Mouse (Mus musculus) kidney, postnatal 0 days (tissue): ENCODE measurements around the gene Gjb5. TPM values are rescaled to one million over a fixed set of nuclear protein-coding genes. Genes with fewer than 3 reads are reported as not detected.

Experiments
- ATAC-seq: fragments of 200-750 bp; cut with Nextera tagmentation; replicated peaks from 2 replicates; pipeline ENCODE4 v1.8.0; 2017; ENCODE audit warnings: low read depth, moderate number of reproducible peaks, moderate TSS enrichment, moderate library complexity; ENCODE audit not compliant: low FRiP score
- DNase-seq: peaks from one replicate; pipeline ENCODE4 v3.0.0-alpha.2; 2016; ENCODE audit warnings: low spot score
- H3K27ac ChIP-seq: fragments of 300-500 bp; sonication (generic); 2 replicates; pipeline ENCODE4 v1.5.1; 2014; ENCODE audit warnings: mild to moderate bottlenecking
- H3K27me3 ChIP-seq: fragments of 300-500 bp; sonication (generic); 2 replicates; pipeline ENCODE4 v1.6.1; 2014; ENCODE audit warnings: low read length, mixed read lengths; ENCODE audit not compliant: insufficient read depth
- H3K36me3 ChIP-seq: fragments of 300-500 bp; sonication (generic); 2 replicates; pipeline ENCODE4 v1.6.1; 2014; ENCODE audit warnings: low read length, mixed read lengths; ENCODE audit not compliant: insufficient read depth
- H3K4me1 ChIP-seq: fragments of 300-500 bp; sonication (generic); replicated peaks from 2 replicates; pipeline ENCODE4 v1.6.1; 2014; ENCODE audit warnings: antibody characterized with exemption, low read length, mixed read lengths; ENCODE audit not compliant: insufficient read depth
- H3K4me2 ChIP-seq: fragments of 300-500 bp; sonication (generic); 2 replicates; pipeline ENCODE4 v1.6.1; 2014; ENCODE audit warnings: mild to moderate bottlenecking, low read length, moderate library complexity, mixed read lengths
- H3K4me3 ChIP-seq: fragments of 300-500 bp; sonication (generic); replicated peaks from 2 replicates; pipeline ENCODE4 v1.5.1; 2014; ENCODE audit warnings: low read depth, low read length
- H3K9ac ChIP-seq: fragments of 300-500 bp; sonication (generic); 2 replicates; pipeline ENCODE4 v1.6.1; 2014; ENCODE audit warnings: low read depth, low read length
- H3K9me3 ChIP-seq: fragments of 300-500 bp; sonication (generic); replicated peaks from 2 replicates; pipeline ENCODE4 v1.6.1; 2016; ENCODE audit warnings: low read length, inconsistent platforms, mixed read lengths
- CTCF ChIP-seq: IDR thresholded peaks from 2 replicates; pipeline ENCODE4 v1.5.1; 2016; ENCODE audit warnings: antibody characterized with exemption, low read depth, mild to moderate bottlenecking, moderate library complexity
- WGBS: fragments of 180-500 bp; shearing (Covaris S2); extraction: QIAGEN DNeasy Blood & Tissue Kit; methylation state at CpG from one replicate; pipeline ENCODE4 v1.1.7; 2014; 5-methylcytosine and 5-hydroxymethylcytosine counted together
- polyA plus RNA-seq: library from polyadenylated mRNA; unstranded; fragments of >200 nt; fragmentation: Nextera tagmentation; extraction: Ambion mirVana; gene quantifications from 2 replicates; pipeline ENCODE4 v1.2.1, GENCODE M21; 2015

The Gjb5 gene
- polyA plus RNA-seq, 1 experiment from 2014 or later, result 1.3 TPM

GRCm38 (mm10) chr4:127353951-127354438 lies 4.0 kb downstream of the Gjb5 start, which contains the start of gene Gjb4:
Gene Gjb4, minus strand, starts transcription at chr4:127354081.
- H3K36me3 ChIP-seq, result no peaks in the 10 kb centered on the region
- ATAC-seq, result 0 out of 2 replicates have a peak, but pooled peaks have one; percentile 15
- 0 out of 2 replicates have a peak within 1 kb of the TSS, but pooled peaks have one; percentile 15 for H3K27ac ChIP-seq
- no peak for TF ChIP-seq CTCF
- no peak within 1 kb of the TSS for H3K4me3 ChIP-seq
- no peaks in the 10 kb centered on the region for H3K27me3 ChIP-seq
- no peaks in the 10 kb centered on the region for H3K4me1 ChIP-seq
- DNase-seq, result no peak
- H3K9me3 ChIP-seq, result no peaks in the 10 kb centered on the region
- H3K9ac ChIP-seq, result peak within 1 kb of the TSS; percentile 5; the same call in 1 of the 2 replicates
- H3K4me2 ChIP-seq, result no peak within 1 kb of the TSS
- WGBS, result 39% methylated on average over 8 of the region's 8 CpGs

DNA sequence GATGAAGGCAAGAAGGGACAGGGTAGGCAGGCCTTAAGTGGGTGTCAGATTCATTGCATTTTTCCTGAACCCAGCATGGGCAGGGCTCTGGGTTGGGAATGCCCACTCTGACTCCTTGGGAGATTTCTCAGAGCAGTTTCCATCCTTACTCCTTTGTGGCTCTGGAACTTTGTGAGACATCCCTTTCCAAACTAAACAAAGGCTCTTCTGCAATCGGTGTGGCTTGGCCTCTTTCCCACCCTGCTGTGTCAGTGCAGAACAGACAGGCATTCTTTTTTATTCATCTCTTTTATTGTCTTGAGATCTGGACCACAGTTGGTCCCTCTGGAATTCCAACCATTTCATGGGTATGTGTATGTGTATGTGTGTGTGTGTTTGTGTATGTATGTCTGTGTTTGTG lies 5.4 kb downstream of the Gjb5 start:
- TF ChIP-seq CTCF, result no peak
- no peaks in the 10 kb centered on the region for H3K36me3 ChIP-seq
- DNase-seq, result no peak
- no peak overlapping the region for H3K4me3 ChIP-seq
- no peaks in the 10 kb centered on the region for H3K9me3 ChIP-seq
- H3K27ac ChIP-seq, result no peak overlapping the region
- H3K4me1 ChIP-seq, result no peaks in the 10 kb centered on the region
- 55% methylated on average over 1 of the region's 1 CpGs for WGBS
- no peak overlapping the region for H3K4me2 ChIP-seq
- no peaks in the 10 kb centered on the region for H3K27me3 ChIP-seq
- no peak for ATAC-seq
- no peak overlapping the region for H3K9ac ChIP-seq

DNA sequence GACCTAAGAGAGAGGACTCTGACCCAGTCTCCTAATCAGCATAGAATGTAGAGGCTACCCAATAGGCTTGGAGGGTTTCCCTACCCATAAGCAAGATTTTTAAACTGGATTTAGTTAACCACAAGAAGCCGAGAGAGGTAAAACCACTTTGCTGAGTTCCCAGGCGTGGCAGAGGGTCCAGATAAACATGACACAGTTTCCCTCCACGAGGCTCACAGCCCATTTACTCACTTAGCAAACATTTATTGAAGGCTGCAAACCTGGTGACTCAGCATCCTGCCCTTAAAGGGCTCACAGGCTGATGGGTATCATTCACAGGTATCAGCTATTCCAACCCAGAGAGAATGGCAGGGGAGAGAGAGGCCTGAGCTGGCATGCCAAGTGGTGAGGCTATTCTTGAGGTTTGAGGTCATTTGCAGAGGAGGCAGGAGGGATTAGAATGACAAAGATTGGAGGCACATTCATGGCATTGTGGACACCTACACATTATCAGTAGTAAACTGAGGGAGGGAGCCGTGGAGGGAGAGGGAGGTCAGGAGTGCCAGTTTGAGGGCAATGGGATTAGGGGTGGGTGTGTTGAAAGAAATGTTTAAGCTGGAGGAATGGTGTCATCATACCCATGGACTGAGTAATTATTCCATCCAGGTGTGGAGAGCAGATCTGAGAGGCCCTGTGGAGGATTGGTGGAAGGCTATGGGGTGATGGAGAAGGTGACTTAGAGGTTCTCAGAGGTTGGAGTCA lies 8.3 kb downstream of the Gjb5 start:
- DNase-seq (no peak), ATAC-seq (no peak)
- Histone ChIP-seq H3K4me1 (no peaks in the 10 kb centered on the region), H3K9ac (no peak overlapping the region), H3K4me2 (no peak overlapping the region), H3K9me3 (no peaks in the 10 kb centered on the region), H3K4me3 (no peak overlapping the region), H3K27me3 (no peaks in the 10 kb centered on the region), H3K27ac (no peak overlapping the region), H3K36me3 (no peaks in the 10 kb centered on the region)
- TF ChIP-seq CTCF, result no peak
- WGBS, result 62% methylated on average over 4 of the region's 4 CpGs

DNA sequence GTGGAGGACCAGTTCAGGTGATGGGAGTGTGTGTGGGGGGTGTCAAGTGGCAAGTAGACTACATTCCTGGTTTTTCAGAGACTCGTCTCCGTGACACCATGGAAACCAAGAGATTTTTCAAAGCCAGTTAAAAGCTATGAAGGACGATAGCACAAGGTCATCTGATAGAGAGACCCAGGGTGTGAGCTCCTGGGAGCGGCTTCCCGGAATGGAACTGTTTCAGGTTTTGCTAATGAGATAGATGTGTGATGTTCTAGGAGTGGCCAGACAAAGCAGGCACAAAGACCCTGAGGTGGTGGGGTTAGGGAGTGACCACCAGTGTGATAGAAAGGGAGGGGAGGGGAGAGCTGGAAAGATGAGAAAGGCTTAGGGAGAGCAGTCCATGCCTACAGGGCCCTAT lies 13.0 kb downstream of the Gjb5 start:
- H3K4me3 ChIP-seq, result no peak overlapping the region
- DNase-seq, result no peak
- TF ChIP-seq CTCF, result no peak
- WGBS, result 84% methylated on average over 5 of the region's 5 CpGs
- H3K4me2 ChIP-seq, result no peak overlapping the region
- H3K9me3 ChIP-seq, result no peaks in the 10 kb centered on the region
- H3K9ac ChIP-seq, result no peak overlapping the region
- no peaks in the 10 kb centered on the region for H3K4me1 ChIP-seq
- no peaks in the 10 kb centered on the region for H3K36me3 ChIP-seq
- no peaks in the 10 kb centered on the region for H3K27me3 ChIP-seq
- no peak overlapping the region for H3K27ac ChIP-seq
- ATAC-seq, result no peak

- WGBS, result 57% methylated on average over 6 of the region's 6 CpGs
- Histone ChIP-seq H3K27me3 (no peaks in the 10 kb centered on the region), H3K4me3 (no peak overlapping the region), H3K9me3 (no peaks in the 10 kb centered on the region), H3K36me3 (no peaks in the 10 kb centered on the region), H3K27ac (no peak overlapping the region), H3K4me2 (no peak overlapping the region), H3K4me1 (no peaks in the 10 kb centered on the region), H3K9ac (no peak overlapping the region)
- ATAC-seq, result no peak
- no peak for DNase-seq
- TF ChIP-seq CTCF, result no peak
Measured at GRCm38 (mm10) chr4:127341372-127341771, 16.6 kb downstream of the Gjb5 start.

- Histone ChIP-seq H3K9ac (no peak overlapping the region), H3K27me3 (no peaks in the 10 kb centered on the region; the same call in 1 of the 2 replicates), H3K9me3 (no peaks in the 10 kb centered on the region), H3K36me3 (no peaks in the 10 kb centered on the region), H3K4me3 (no peak overlapping the region), H3K4me2 (no peak overlapping the region), H3K4me1 (no peaks in the 10 kb centered on the region), H3K27ac (no peak overlapping the region)
- 75% methylated on average over 5 of the region's 5 CpGs for WGBS
- ATAC-seq (no peak), DNase-seq (no peak)
- TF ChIP-seq CTCF, result no peak
Measured at GRCm38 (mm10) chr4:127337668-127338067, 20.3 kb downstream of the Gjb5 start.
